Mouse (Mus musculus): Measurements from ENCODE around the gene Ddx21. TPM values are rescaled to one million over a fixed set of nuclear protein-coding genes. Genes with fewer than 3 reads are reported as not detected.
"Not testable (repeated sequence)": the region's sequence is repeated elsewhere in the genome, so short reads cannot be mapped to it uniquely, and the experiment has no call there.

Gene Ddx21
- total and polyA plus RNA-seq, 2 experiments: 7.2 to 10.9 TPM

- under 1% methylated on average over 23 of the region's 23 CpGs for WGBS
- DNase-seq (ENCODE audit: extremely low read depth, low read depth, low spot score): no peak
- H3K9ac ChIP-seq (ENCODE audit: low read depth, low read length): peak overlapping the region; percentile 73
- TF ChIP-seq POLR2A (IDR thresholded peaks at IDR 0.05; ENCODE audit: extremely low read depth, insufficient read depth, low read length) (no peak), CTCF (IDR thresholded peaks at IDR 0.05; ENCODE audit: low read depth, low read length) (no peak)
- H3K4me3 ChIP-seq (ENCODE audit: insufficient read depth, low read depth, low read length): peak overlapping the region; percentile 78
- H3K4me1 ChIP-seq (ENCODE audit: control insufficient read depth, insufficient read depth, low read length): peaks cover 8% of the 10 kb centered on the region
- H3K27me3 ChIP-seq (ENCODE audit: control insufficient read depth, insufficient read depth, low read length): no peaks in the 10 kb centered on the region
- peaks cover 16% of the 10 kb centered on the region for H3K36me3 ChIP-seq (ENCODE audit: control insufficient read depth, insufficient read depth, low read length)
- peak overlapping the region; percentile 63 for H3K27ac ChIP-seq (replicated peaks; ENCODE audit: insufficient read depth, low read depth, low read length)
- peaks cover 11% of the 10 kb centered on the region for H3K79me2 ChIP-seq (ENCODE audit: control insufficient read depth, insufficient read depth, low read length)
Observed at GRCm38 (mm10) chr10:62601833-62602176, 276 bp downstream of the Ddx21 start.

- Histone ChIP-seq H3K9ac (ENCODE audit: low read depth, low read length) (peak overlapping the region; percentile 56), H3K4me1 (ENCODE audit: control insufficient read depth, insufficient read depth, low read length) (peaks cover 8% of the 10 kb centered on the region), H3K4me3 (ENCODE audit: insufficient read depth, low read depth, low read length) (peak overlapping the region; percentile 78), H3K27me3 (ENCODE audit: control insufficient read depth, insufficient read depth, low read length) (no peaks in the 10 kb centered on the region), H3K27ac (replicated peaks; ENCODE audit: insufficient read depth, low read depth, low read length) (no peak overlapping the region), H3K79me2 (ENCODE audit: control insufficient read depth, insufficient read depth, low read length) (peaks cover 14% of the 10 kb centered on the region), H3K36me3 (ENCODE audit: control insufficient read depth, insufficient read depth, low read length) (peaks cover 18% of the 10 kb centered on the region)
- 10% methylated on average over 20 of the region's 20 CpGs for WGBS
- TF ChIP-seq POLR2A (IDR thresholded peaks at IDR 0.05; ENCODE audit: extremely low read depth, insufficient read depth, low read length): no peak
- no peak for TF ChIP-seq CTCF (IDR thresholded peaks at IDR 0.05; ENCODE audit: low read depth, low read length)
- peak; percentile 34 for DNase-seq (ENCODE audit: extremely low read depth, low read depth, low spot score)
Observed at GRCm38 (mm10) chr10:62601053-62601791, 859 bp downstream of the Ddx21 start.

GRCm38 (mm10) chr10:62600056-62600455 is 2.0 kb downstream of the Ddx21 start:
- Histone ChIP-seq H3K4me3 (ENCODE audit: insufficient read depth, low read depth, low read length) (no peak overlapping the region), H3K27me3 (ENCODE audit: control insufficient read depth, insufficient read depth, low read length) (no peaks in the 10 kb centered on the region), H3K36me3 (ENCODE audit: control insufficient read depth, insufficient read depth, low read length) (peaks cover 21% of the 10 kb centered on the region), H3K27ac (replicated peaks; ENCODE audit: insufficient read depth, low read depth, low read length) (no peak overlapping the region), H3K9ac (ENCODE audit: low read depth, low read length) (peak overlapping the region; percentile 15; the same call in 1 of the 2 replicates), H3K4me1 (ENCODE audit: control insufficient read depth, insufficient read depth, low read length) (peaks cover 8% of the 10 kb centered on the region), H3K79me2 (ENCODE audit: control insufficient read depth, insufficient read depth, low read length) (peaks cover 14% of the 10 kb centered on the region)
- DNase-seq (ENCODE audit: extremely low read depth, low read depth, low spot score): no peak
- no peak for TF ChIP-seq POLR2A (IDR thresholded peaks at IDR 0.05; ENCODE audit: extremely low read depth, insufficient read depth, low read length)
- WGBS: 88% methylated on average over 6 of the region's 6 CpGs

GRCm38 (mm10) chr10:62599311-62599710 is 2.8 kb downstream of the Ddx21 start:
- not testable (repeated sequence) for H3K27me3 ChIP-seq (ENCODE audit: control insufficient read depth, insufficient read depth, low read length); H3K27ac ChIP-seq (replicated peaks; ENCODE audit: insufficient read depth, low read depth, low read length); H3K4me3 ChIP-seq (ENCODE audit: insufficient read depth, low read depth, low read length); H3K9ac ChIP-seq (ENCODE audit: low read depth, low read length); H3K4me1 ChIP-seq (ENCODE audit: control insufficient read depth, insufficient read depth, low read length); DNase-seq (ENCODE audit: extremely low read depth, low read depth, low spot score)
- Histone ChIP-seq H3K36me3 (ENCODE audit: control insufficient read depth, insufficient read depth, low read length) (peaks cover 23% of the 10 kb centered on the region), H3K79me2 (ENCODE audit: control insufficient read depth, insufficient read depth, low read length) (peaks cover 14% of the 10 kb centered on the region)
- 89% methylated on average over 3 of the region's 3 CpGs for WGBS

- peaks cover 3% of the 10 kb centered on the region; the same call in 1 of the 2 replicates for H3K79me2 ChIP-seq (ENCODE audit: control insufficient read depth, insufficient read depth, low read length)
- no peak overlapping the region for H3K9ac ChIP-seq (ENCODE audit: low read depth, low read length)
- 69% methylated on average over 7 of the region's 7 CpGs for WGBS
- TF ChIP-seq POLR2A (IDR thresholded peaks at IDR 0.05; ENCODE audit: extremely low read depth, insufficient read depth, low read length): no peak
- TF ChIP-seq CTCF (IDR thresholded peaks at IDR 0.05; ENCODE audit: low read depth, low read length): no peak
- H3K27ac ChIP-seq (replicated peaks; ENCODE audit: insufficient read depth, low read depth, low read length): no peak overlapping the region
- no peak overlapping the region for H3K4me3 ChIP-seq (ENCODE audit: insufficient read depth, low read depth, low read length)
- H3K27me3 ChIP-seq (ENCODE audit: control insufficient read depth, insufficient read depth, low read length): no peaks in the 10 kb centered on the region
- no peaks in the 10 kb centered on the region; the same call in 1 of the 2 replicates for H3K4me1 ChIP-seq (ENCODE audit: control insufficient read depth, insufficient read depth, low read length)
- H3K36me3 ChIP-seq (ENCODE audit: control insufficient read depth, insufficient read depth, low read length): peaks cover 55% of the 10 kb centered on the region
- DNase-seq (ENCODE audit: extremely low read depth, low read depth, low spot score): peak; percentile 24
Observed at GRCm38 (mm10) chr10:62592496-62592895, 9.6 kb downstream of the Ddx21 start.

- Histone ChIP-seq H3K27me3 (ENCODE audit: control insufficient read depth, insufficient read depth, low read length) (no peaks in the 10 kb centered on the region), H3K4me1 (ENCODE audit: control insufficient read depth, insufficient read depth, low read length) (no peaks in the 10 kb centered on the region; the same call in 1 of the 2 replicates), H3K9ac (ENCODE audit: low read depth, low read length) (no peak overlapping the region), H3K27ac (replicated peaks; ENCODE audit: insufficient read depth, low read depth, low read length) (no peak overlapping the region), H3K79me2 (ENCODE audit: control insufficient read depth, insufficient read depth, low read length) (no peaks in the 10 kb centered on the region), H3K4me3 (ENCODE audit: insufficient read depth, low read depth, low read length) (no peak overlapping the region), H3K36me3 (ENCODE audit: control insufficient read depth, insufficient read depth, low read length) (peaks cover 62% of the 10 kb centered on the region)
- 21% methylated on average over 6 of the region's 6 CpGs for WGBS
- peak; percentile 81 for DNase-seq (ENCODE audit: extremely low read depth, low read depth, low spot score)
- no peak for TF ChIP-seq POLR2A (IDR thresholded peaks at IDR 0.05; ENCODE audit: extremely low read depth, insufficient read depth, low read length)
- TF ChIP-seq CTCF (IDR thresholded peaks at IDR 0.05; ENCODE audit: low read depth, low read length): peak; percentile 61
Observed at GRCm38 (mm10) chr10:62590200-62590599, 11.9 kb downstream of the Ddx21 start.
